Mouse (Mus musculus): ENCODE results near the gene Mrps15. TPM values are rescaled to one million over a fixed set of nuclear protein-coding genes. Genes with fewer than 3 reads are reported as not detected.

The Mrps15 gene
- polyA plus RNA-seq (2012; ENCODE audit: low replicate concordance), result 155 and 182 TPM in 2 replicates

DNA sequence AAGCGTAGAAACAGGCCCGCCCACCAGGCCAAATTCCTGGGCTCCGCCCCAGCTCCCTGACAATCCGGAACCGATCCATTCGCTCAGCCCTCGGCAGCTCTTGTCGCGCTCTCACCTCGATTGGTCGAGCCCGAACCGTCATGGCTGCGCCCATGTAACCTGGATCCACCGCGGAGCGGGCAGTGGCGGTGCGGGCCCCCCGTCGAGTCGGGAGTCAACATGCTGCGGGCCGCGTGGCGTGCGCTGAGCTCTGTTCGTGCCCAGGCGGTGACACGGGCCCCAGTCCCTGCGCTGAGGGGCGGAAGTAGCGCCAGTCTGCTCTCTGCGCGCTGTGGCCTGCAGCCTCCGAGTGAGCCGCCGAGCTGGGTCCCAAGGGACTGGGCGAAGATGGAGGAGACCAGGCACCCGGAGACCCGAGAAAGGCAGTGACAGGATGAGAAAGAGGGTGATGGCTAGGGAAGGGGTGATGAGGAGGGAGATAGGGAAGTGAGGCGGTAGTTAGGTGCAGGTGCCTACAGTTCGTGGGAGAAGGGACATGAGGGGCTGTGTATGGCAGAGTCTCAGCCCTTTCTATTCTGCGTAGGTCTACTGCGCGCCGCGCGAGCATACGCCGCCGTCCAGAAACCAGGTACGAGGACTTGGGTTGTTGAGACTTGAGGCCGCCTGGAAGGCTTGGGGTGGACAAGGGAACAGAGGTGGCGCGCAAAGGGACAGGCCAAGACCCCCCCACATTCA is at the start of gene Mrps15:
TSS of gene Mrps15 (plus strand) at position 75 of the 735 bp plus-strand sequence.

GRCm38 (mm10) chr4:126024303-126024900 is 22.3 kb upstream of the Mrps15 start, which contains the start of gene Csf3r:
TSS of gene Csf3r (plus strand) at chr4:126024550.

DNA sequence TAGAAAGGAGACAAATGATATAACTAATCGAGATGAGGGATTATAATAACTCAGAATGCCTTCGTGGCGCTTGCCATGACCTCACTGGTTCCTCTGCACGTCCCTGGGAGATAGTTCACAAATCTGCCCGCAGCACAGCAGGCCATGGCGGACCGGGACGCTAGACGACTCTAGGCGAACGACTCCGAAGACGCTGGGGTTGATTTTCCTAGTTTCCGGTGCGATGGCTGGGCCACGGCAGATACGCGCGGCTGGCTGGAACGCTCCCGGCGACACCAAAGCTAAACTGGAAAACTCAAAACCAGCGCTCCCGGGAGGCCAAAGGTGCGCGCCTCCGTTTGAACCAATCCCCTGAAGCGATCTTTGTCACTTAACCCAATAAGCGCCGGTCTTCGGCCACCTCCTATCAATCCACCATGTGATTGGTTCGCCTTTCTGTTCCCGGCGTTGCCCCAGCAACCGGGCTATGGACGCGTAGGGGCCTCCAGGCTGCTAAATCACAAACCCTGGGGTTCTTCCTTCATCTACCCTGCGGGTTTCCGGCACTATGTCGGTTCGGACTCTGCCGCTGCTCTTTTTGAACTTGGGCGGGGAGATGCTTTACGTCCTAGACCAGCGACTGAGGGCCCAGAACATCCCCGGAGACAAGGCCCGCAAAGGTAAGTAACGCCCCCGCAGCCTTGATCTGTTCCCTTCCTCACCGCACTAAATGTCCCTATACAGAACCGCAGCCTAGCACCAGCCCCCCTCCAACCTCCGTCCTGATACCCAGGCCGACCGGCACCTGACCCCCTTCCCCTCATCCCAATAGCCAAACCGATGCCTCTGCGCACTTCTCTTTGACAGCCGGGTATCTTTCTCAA is 11.6 kb downstream of the Mrps15 start, which contains the start of gene Oscp1:
TSS of gene Oscp1 (plus strand) at position 432 of the 863 bp plus-strand sequence.

GRCm38 (mm10) chr4:126096464-126097111 is 49.9 kb downstream of the Mrps15 start, which contains the start of gene Lsm10:
TSS of gene Lsm10 (plus strand) at chr4:126096623.

GRCm38 (mm10) chr4:126103590-126104068 is 56.9 kb downstream of the Mrps15 start, which contains the start of gene Stk40:
TSS of gene Stk40 (plus strand) at chr4:126103957.

Other genes starting within 250 kb of the Mrps15 start
- gene Csf3r, start 22.4 kb upstream of the Mrps15 start, polyA plus RNA-seq (2012; ENCODE audit: low replicate concordance), result 13.5 and 60.6 TPM in 2 replicates
- 0.92 TPM in 1 of 2 replicates, not detected in the other for gene Oscp1, start 11.6 kb downstream of the Mrps15 start, polyA plus RNA-seq (2012; ENCODE audit: low replicate concordance)
- 2.6 and 8.6 TPM in 2 replicates for gene Lsm10, start 49.7 kb downstream of the Mrps15 start, polyA plus RNA-seq (2012; ENCODE audit: low replicate concordance)
- gene Stk40, start 57.0 kb downstream of the Mrps15 start, polyA plus RNA-seq (2012; ENCODE audit: low replicate concordance), result 69.8 and 110 TPM in 2 replicates
- gene Eva1b, start 100.8 kb downstream of the Mrps15 start, polyA plus RNA-seq (2012; ENCODE audit: low replicate concordance), result 8.7 and 14.3 TPM in 2 replicates
- gene Sh3d21, start 116.6 kb downstream of the Mrps15 start, polyA plus RNA-seq (2012; ENCODE audit: low replicate concordance), result 0.33 TPM in 1 of 2 replicates, not detected in the other
- 97.4 and 151 TPM in 2 replicates for gene Thrap3, start 155.8 kb downstream of the Mrps15 start, polyA plus RNA-seq (2012; ENCODE audit: low replicate concordance)
- 78.1 and 183 TPM in 2 replicates for gene Map7d1, start 209.4 kb downstream of the Mrps15 start, polyA plus RNA-seq (2012; ENCODE audit: low replicate concordance)
- gene Trappc3, start 215.4 kb downstream of the Mrps15 start, polyA plus RNA-seq (2012; ENCODE audit: low replicate concordance), result 15.2 and 15.3 TPM in 2 replicates
- gene Col8a2, start 239.9 kb downstream of the Mrps15 start, polyA plus RNA-seq (2012; ENCODE audit: low replicate concordance), result 0.09 and 0.26 TPM in 2 replicates